Mouse (Mus musculus): Measurements from ENCODE around the gene Cmya5.

DNA sequence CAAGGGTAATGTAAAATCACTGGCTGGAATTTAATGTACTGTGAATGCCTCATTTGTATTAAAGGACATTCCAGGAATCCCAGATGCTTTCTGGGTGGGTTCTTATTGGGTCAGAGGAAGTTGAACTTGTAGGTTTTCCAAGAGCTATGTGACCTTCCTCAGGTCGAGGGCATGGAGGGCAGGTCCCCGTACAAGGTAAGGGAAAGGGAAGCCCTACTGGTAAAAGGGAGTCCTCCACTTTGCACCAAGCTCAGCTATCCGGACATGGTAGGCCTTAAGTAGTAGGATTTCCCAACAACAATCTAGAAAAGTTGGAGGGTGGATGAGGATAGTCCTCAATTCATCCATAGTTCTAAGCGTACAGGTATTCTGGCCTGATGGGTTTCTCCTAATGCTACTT, 58.8 kb downstream of the Cmya5 start:
- TF ChIP-seq POLR2A (IDR thresholded peaks at IDR 0.05; ENCODE audit: borderline replicate concordance, extremely low read depth, insufficient read depth, insufficient read length, poor library complexity, severe bottlenecking) = no peak
- no peak for TF ChIP-seq CTCF (IDR thresholded peaks at IDR 0.05; ENCODE audit: borderline replicate concordance, extremely low read depth, insufficient read depth, insufficient read length)
